Mouse (Mus musculus) embryonic facial prominence, embryonic 11.5 days (tissue): ENCODE results near the gene 1700024P04Rik. TPM values are rescaled to one million over a fixed set of nuclear protein-coding genes. Genes with fewer than 3 reads are reported as not detected.
"Not testable (repeated sequence)": the region's sequence is repeated elsewhere in the genome, so short reads cannot be mapped to it uniquely, and the experiment has no call there.

Experiments
- ATAC-seq: fragments of 200-750 bp; cut with Nextera tagmentation; replicated peaks from 2 replicates; pipeline ENCODE4 v1.8.0; 2017; ENCODE audit warnings: low read depth; ENCODE audit not compliant: insufficient number of reproducible peaks, low FRiP score, low TSS enrichment
- DNase-seq: peaks from one replicate; pipeline ENCODE4 v3.0.0-alpha.2; 2015; ENCODE audit warnings: low spot score
- H3K27ac ChIP-seq: fragments of 300-500 bp; sonication (generic); replicated peaks from 2 replicates; pipeline ENCODE4 v1.5.1; 2014; ENCODE audit warnings: mild to moderate bottlenecking, low read depth, low read length, control low read depth
- H3K27me3 ChIP-seq: fragments of 300-500 bp; sonication (generic); 2 replicates; pipeline ENCODE4 v1.6.1; 2014; ENCODE audit warnings: mild to moderate bottlenecking, low read length, moderate library complexity, mixed read lengths; ENCODE audit not compliant: control insufficient read depth, insufficient read depth
- H3K36me3 ChIP-seq: fragments of 300-500 bp; sonication (generic); replicated peaks from 2 replicates; pipeline ENCODE4 v1.6.1; 2014; ENCODE audit warnings: low read depth, mild to moderate bottlenecking, low read length, moderate library complexity, mixed read lengths; ENCODE audit not compliant: control insufficient read depth, insufficient read depth
- H3K4me1 ChIP-seq: fragments of 300-500 bp; sonication (generic); 2 replicates; pipeline ENCODE4 v1.6.1; 2014; ENCODE audit warnings: low read length, mixed read lengths; ENCODE audit not compliant: control insufficient read depth, insufficient read depth
- H3K4me2 ChIP-seq: fragments of 300-500 bp; sonication (generic); 2 replicates; pipeline ENCODE4 v1.6.1; 2014; ENCODE audit warnings: low read depth, mild to moderate bottlenecking, control low read depth, low read length, moderate library complexity
- H3K4me3 ChIP-seq: fragments of 300-500 bp; sonication (generic); 2 replicates; pipeline ENCODE4 v1.5.1; 2014; ENCODE audit warnings: low read depth, low read length, control low read depth
- H3K9ac ChIP-seq: fragments of 300-500 bp; sonication (generic); replicated peaks from 2 replicates; pipeline ENCODE4 v1.6.1; 2014; ENCODE audit warnings: mild to moderate bottlenecking, control low read depth, low read length
- H3K9me3 ChIP-seq: fragments of 300-500 bp; sonication (generic); replicated peaks from 2 replicates; pipeline ENCODE4 v1.6.1; 2016; ENCODE audit warnings: mild to moderate bottlenecking, low read length, inconsistent platforms, mixed read lengths; ENCODE audit not compliant: control insufficient read depth
- WGBS: fragments of 180-500 bp; shearing (Covaris S2); extraction: QIAGEN DNeasy Blood & Tissue Kit; methylation state at CpG from one replicate; pipeline ENCODE4 v1.1.7; 2014; 5-methylcytosine and 5-hydroxymethylcytosine counted together
- polyA plus RNA-seq: library from polyadenylated mRNA; unstranded; fragments of >200 nt; fragmentation: Nextera tagmentation; extraction: Ambion mirVana; gene quantifications from 2 replicates; pipeline ENCODE4 v1.2.1, GENCODE M21; 2014

Gene 1700024P04Rik
- polyA plus RNA-seq, 1 experiment from 2014 or later, result not detected

GRCm38 (mm10) chr13:98976022-98976421 lies 8.3 kb downstream of the 1700024P04Rik start:
- not testable (repeated sequence) for H3K36me3 ChIP-seq, H3K27me3 ChIP-seq, ATAC-seq, DNase-seq, H3K4me3 ChIP-seq, H3K4me1 ChIP-seq, H3K9me3 ChIP-seq, H3K4me2 ChIP-seq, H3K27ac ChIP-seq, H3K9ac ChIP-seq
- WGBS, result 81% methylated on average over 3 of the region's 3 CpGs

DNA sequence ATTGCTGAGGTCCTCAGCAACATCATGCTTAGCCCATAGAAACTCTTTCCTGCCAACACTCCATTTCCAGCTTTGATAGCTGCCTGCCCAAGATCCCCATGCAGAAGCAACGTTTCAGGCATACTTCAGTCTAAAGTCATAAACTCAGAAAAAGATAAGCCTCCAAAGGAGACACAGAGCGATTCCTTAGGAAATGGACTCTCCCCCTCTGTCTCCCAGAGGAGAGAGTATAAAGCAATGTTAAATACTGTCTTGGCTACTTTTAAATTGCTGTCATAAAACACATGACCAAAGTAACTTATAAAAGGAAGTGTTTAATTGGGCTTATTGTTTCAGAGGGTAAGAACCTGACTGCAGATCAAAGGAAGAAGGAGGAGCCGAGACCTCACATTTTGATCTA lies 12.3 kb downstream of the 1700024P04Rik start:
- H3K9ac ChIP-seq, result no peak overlapping the region
- 89% methylated on average over 3 of the region's 3 CpGs for WGBS
- no peak for ATAC-seq

DNA sequence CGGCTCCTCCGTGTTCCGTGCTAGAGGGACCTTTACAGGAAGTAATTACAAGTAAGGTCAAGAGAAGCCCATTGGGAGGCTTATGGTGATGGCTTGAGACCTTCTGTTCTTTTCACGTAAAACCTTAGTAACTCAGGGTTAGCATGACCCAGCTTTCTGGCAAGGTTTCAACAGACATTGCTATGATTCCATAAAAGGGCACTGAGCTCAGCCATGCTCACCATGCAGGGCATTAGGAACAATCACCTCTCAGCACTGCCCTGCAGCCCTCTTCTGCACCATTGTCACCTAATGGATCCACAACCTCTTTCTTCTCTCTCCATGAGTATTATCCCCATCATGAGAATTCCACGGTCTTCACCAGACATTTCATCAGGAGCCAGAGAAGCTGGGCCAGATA lies 12.7 kb downstream of the 1700024P04Rik start:
- Histone ChIP-seq H3K36me3 (no peaks in the 10 kb centered on the region), H3K9ac (no peak overlapping the region), H3K27ac (no peak overlapping the region), H3K27me3 (no peaks in the 10 kb centered on the region), H3K9me3 (no peaks in the 10 kb centered on the region), H3K4me2 (no peak overlapping the region), H3K4me1 (no peaks in the 10 kb centered on the region), H3K4me3 (no peak overlapping the region)
- DNase-seq (no peak), ATAC-seq (no peak)
- WGBS, result 54% methylated on average over 5 of the region's 5 CpGs

More for the DNA sequence above, 12.3 kb downstream of the 1700024P04Rik start:
- no peaks in the 10 kb centered on the region for H3K9me3 ChIP-seq
- no peak overlapping the region for H3K4me3 ChIP-seq
- no peaks in the 10 kb centered on the region for H3K27me3 ChIP-seq
- H3K27ac ChIP-seq, result no peak overlapping the region
- no peak overlapping the region for H3K4me2 ChIP-seq
- no peak for DNase-seq
- no peaks in the 10 kb centered on the region for H3K4me1 ChIP-seq
- H3K36me3 ChIP-seq, result no peaks in the 10 kb centered on the region

DNA sequence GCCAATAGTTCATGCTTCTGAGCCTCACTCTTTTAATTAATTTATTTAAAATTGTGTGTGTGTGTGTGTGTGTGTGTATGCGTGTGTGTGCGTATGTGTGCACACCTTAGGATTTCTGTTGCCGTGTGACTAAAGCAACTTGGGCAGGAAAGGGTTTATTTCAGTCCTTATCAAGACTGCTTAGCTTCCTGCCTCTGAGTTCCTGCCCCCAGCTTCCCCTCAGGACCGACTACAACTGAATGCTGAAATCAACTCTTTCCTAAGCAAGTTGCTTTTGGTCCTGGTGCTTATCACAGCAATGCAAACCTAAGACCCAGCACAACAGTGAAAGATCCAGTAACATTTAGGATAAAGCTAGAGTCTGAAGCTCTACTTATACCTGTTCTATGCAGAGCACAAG lies 15.8 kb downstream of the 1700024P04Rik start:
- Histone ChIP-seq H3K27me3 (no peaks in the 10 kb centered on the region), H3K4me3 (no peak overlapping the region), H3K9me3 (no peaks in the 10 kb centered on the region), H3K36me3 (no peaks in the 10 kb centered on the region), H3K4me1 (no peaks in the 10 kb centered on the region), H3K27ac (no peak overlapping the region), H3K4me2 (no peak overlapping the region), H3K9ac (no peak overlapping the region)
- no peak for ATAC-seq
- DNase-seq, result no peak
- WGBS, result 81% methylated on average over 4 of the region's 4 CpGs

DNA sequence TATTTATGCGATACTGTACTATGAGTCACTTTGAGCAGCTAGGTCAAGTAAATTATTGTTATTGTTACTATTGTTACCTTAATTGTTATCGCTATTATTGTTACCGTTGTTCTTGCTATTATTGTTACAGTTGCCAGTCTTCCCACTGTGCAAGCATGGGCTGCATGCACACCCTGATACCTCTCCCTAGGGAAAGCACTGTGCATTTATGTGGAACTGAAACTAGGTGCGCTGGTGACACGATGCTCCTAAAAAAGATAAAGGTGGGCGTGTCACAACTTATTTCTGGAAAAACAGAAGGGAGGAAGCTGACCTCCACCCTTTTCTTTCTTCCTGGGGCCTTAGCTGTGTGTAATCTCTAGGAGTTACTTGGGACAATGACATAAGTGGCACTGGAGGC lies 16.4 kb downstream of the 1700024P04Rik start:
- no peaks in the 10 kb centered on the region for H3K36me3 ChIP-seq
- no peak overlapping the region for H3K9ac ChIP-seq
- no peak overlapping the region for H3K27ac ChIP-seq
- H3K9me3 ChIP-seq, result no peaks in the 10 kb centered on the region
- H3K4me1 ChIP-seq, result no peaks in the 10 kb centered on the region
- WGBS, result 91% methylated on average over 6 of the region's 6 CpGs
- DNase-seq (no peak), ATAC-seq (no peak)
- H3K4me3 ChIP-seq, result no peak overlapping the region
- no peaks in the 10 kb centered on the region for H3K27me3 ChIP-seq
- no peak overlapping the region for H3K4me2 ChIP-seq

DNA sequence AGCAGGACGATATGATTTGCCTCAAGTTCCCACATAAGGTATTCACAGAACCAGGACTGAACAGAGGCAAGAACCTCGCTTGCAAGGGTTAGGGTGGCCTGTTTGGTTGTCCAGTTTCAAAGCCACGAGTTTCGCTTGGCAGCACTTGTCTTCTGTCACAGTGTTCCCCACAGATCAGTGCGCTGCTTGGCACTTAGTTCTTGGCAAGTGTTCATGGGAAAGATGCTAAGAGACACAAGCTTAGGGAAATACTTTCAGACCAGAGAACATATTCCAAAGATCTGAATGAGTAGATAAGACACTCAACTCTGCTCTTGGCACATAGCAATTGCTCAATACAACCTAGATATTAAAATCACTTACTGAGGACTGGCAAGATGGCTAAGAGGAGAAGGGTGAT lies 17.8 kb downstream of the 1700024P04Rik start:
- no peak overlapping the region for H3K4me3 ChIP-seq
- no peaks in the 10 kb centered on the region for H3K27me3 ChIP-seq
- no peaks in the 10 kb centered on the region for H3K9me3 ChIP-seq
- no peak overlapping the region for H3K27ac ChIP-seq
- no peaks in the 10 kb centered on the region for H3K36me3 ChIP-seq
- no peak overlapping the region for H3K9ac ChIP-seq
- DNase-seq (no peak), ATAC-seq (no peak)
- WGBS, result 82% methylated on average over 5 of the region's 5 CpGs
- no peak overlapping the region for H3K4me2 ChIP-seq
- no peaks in the 10 kb centered on the region for H3K4me1 ChIP-seq

GRCm38 (mm10) chr13:98963612-98964011 lies 20.8 kb downstream of the 1700024P04Rik start:
- Histone ChIP-seq H3K27me3 (no peaks in the 10 kb centered on the region), H3K4me3 (no peak overlapping the region), H3K27ac (no peak overlapping the region), H3K36me3 (no peaks in the 10 kb centered on the region), H3K9me3 (no peaks in the 10 kb centered on the region), H3K9ac (no peak overlapping the region), H3K4me2 (no peak overlapping the region), H3K4me1 (no peaks in the 10 kb centered on the region)
- WGBS, result 86% methylated on average over 1 of the region's 1 CpGs
- DNase-seq, result no peak
- ATAC-seq, result no peak

DNA sequence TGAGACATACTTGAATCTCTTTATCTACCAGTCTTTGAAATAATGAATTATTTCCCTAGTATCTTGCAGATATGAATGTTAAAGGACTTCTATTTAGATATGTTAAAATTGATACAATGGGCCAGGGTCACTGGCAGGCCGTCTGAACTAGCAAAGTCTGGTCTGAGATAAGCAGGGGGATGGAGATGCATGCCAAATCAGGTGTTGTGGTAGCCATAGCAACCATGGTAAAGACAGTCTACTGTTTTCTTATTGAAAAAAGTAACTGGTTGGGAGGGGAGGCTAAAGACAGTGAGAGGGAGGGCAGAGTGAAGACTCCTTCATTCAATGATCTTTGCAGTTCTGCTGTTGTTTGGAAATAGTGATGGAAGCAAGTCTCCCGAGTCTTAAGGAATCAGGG lies 26.2 kb downstream of the 1700024P04Rik start:
- Histone ChIP-seq H3K4me2 (no peak overlapping the region), H3K36me3 (no peaks in the 10 kb centered on the region), H3K27ac (no peak overlapping the region), H3K27me3 (no peaks in the 10 kb centered on the region), H3K4me1 (no peaks in the 10 kb centered on the region), H3K9me3 (no peaks in the 10 kb centered on the region), H3K4me3 (no peak overlapping the region), H3K9ac (no peak overlapping the region)
- DNase-seq (no peak), ATAC-seq (no peak)
- 63% methylated on average over 2 of the region's 2 CpGs for WGBS
